Mouse (Mus musculus): ENCODE measurements around the gene Paics.

DNA sequence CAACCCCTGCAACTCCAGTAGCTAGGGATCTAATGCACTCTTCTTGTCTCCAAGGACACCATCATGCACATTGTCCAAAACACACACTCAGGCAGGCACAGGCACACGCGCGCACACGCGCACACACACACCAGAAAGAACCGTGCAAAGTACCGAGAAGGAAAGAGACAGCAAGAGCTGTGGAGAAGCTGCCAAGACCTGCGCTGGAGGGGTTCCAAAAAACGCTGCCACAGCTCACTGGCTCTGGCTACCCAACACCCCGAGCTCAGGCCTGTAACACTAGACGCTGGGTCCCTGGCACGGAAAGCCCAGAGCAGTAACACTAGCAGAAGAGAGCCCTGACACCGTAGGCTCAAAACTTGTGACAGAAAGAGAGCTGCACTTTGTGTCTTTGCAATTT, 27.7 kb upstream of the Paics start:
- no peak for TF ChIP-seq CTCF (IDR thresholded peaks at IDR 0.05; ENCODE audit: low read depth)
- TF ChIP-seq EP300 (IDR thresholded peaks at IDR 0.05; ENCODE audit: low read depth) = no peak
